Mouse (Mus musculus) cortical plate, adult 2 months (tissue): ENCODE results near the gene Tm9sf1.

Source experiments
- CTCF ChIP-seq: fragments of 200-500 bp; IDR thresholded peaks from 2 replicates; pipeline ENCODE4 v1.5.1; 2011; ENCODE audit warnings: mild to moderate bottlenecking, control low read depth, low read length; ENCODE audit not compliant: insufficient read depth; ENCODE audit errors: extremely low read depth
- POLR2A ChIP-seq: fragments of 200-500 bp; IDR thresholded peaks from 2 replicates; pipeline ENCODE4 v1.6.1; 2011; ENCODE audit warnings: mild to moderate bottlenecking, low read length, control low read depth; ENCODE audit not compliant: insufficient read depth; ENCODE audit errors: extremely low read depth

DNA sequence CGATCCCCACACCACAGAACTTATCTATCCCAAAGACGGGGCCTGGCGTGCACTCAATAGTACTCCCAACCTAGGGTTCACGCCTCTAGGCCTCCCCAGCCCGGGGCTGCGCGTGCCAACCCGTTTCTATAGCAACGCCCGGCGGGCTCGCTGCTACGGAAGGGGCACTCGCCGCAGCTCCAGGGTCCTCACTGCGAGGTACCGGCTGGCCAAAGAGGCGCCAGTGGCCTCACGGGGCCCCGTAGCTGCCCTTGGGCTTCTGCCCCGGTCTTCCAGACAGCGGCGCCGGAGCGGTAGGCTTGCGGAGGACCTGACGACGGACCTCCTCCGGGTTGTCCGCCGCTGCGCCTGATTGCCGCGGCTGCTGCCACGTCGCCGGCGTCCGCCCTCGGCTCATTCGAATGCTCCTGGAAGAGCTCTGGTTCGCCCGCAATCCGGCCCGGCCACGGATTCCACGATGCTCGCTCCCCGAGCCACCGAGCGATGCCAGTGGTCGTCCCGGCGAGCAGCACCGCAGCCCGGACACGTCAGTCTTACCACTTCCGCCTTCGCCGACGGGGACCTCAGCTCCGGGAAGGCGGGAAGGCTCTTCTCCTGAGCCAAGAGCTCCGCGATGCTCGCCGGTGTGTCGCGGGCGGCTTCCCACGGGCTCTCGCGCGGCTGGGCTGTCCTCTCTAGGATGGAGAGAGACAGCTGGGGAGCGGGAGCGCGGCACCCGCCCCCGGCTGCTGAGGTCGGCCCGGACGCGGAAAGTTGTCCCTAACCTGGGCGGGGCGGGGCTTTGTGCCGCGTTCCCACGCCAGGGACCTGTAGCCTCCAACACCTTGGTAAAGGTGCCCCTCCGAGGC lies at the start of gene Tm9sf1:
- TF ChIP-seq CTCF (no peak), POLR2A (peak; percentile 36; the same call in 1 of the 2 replicates)
